Mouse (Mus musculus): ENCODE data around the gene Gdf15. TPM values are rescaled to one million over a fixed set of nuclear protein-coding genes. Genes with fewer than 3 reads are reported as not detected.
"Not testable (repeated sequence)": the region's sequence is repeated elsewhere in the genome, so short reads cannot be mapped to it uniquely, and the experiment has no call there.

Gene Gdf15
- total RNA-seq, 2 experiments from 2014 or later = 0.32 to 0.39 TPM

DNA sequence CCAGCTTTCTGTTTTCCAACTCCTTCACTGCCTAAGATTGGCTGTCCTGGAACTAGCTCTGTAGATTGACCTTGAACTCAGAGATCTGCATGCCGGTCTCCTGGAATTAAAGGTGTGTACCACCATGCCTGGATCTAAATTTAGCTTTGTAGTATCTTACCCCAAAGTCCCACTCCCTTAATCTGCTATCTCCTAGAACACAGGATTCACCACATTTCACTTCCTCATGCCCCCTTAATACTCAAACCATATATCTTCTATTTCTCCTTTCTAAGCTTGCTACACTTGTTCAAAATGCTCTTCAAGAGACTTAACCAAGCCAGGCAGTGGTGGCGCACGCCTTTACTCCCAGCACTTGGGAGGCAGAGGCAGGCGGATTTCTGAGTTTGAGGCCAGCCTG is 44.3 kb downstream of the Gdf15 start:
- DNase-seq (ENCODE audit: low spot score in 2 of 2) = not testable (repeated sequence)

GRCm38 (mm10) chr8:70585258-70585652 is 47.0 kb downstream of the Gdf15 start:
- peak; percentile 19 to 60 for DNase-seq (ENCODE audit: low spot score in 2 of 2)

DNA sequence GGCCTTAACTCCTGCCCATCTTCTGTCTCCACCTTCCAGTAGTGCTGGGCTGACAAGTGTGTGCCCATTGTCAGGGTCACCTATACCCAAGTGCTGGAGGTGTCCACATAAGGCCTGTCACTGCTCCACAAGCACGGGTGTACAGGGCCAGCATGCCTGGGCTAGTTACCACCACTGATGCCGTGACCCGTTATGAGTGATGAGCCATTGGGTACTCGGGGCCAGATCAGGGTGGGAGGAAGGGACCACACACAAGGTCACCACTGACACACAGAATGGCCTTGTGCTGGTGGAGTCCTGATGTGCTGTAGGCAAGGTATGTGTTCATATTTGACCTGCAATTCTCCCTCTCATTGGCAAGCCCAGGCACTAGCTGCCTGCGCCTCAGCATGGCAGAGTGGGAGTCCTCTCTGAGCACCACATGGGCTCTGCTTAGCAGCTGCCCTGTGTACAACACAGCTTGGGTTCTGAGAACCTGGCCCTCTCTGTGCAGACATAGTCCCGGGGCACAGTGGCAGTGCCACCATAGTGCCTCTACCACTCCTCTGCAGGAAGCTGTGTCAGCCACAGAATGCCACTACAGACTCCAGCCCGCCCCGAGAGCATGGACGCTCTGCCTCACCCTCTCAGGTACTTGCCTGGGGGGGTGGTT is 47.5 kb downstream of the Gdf15 start:
- DNase-seq (ENCODE audit: low spot score in 2 of 2) = no peak

DNA sequence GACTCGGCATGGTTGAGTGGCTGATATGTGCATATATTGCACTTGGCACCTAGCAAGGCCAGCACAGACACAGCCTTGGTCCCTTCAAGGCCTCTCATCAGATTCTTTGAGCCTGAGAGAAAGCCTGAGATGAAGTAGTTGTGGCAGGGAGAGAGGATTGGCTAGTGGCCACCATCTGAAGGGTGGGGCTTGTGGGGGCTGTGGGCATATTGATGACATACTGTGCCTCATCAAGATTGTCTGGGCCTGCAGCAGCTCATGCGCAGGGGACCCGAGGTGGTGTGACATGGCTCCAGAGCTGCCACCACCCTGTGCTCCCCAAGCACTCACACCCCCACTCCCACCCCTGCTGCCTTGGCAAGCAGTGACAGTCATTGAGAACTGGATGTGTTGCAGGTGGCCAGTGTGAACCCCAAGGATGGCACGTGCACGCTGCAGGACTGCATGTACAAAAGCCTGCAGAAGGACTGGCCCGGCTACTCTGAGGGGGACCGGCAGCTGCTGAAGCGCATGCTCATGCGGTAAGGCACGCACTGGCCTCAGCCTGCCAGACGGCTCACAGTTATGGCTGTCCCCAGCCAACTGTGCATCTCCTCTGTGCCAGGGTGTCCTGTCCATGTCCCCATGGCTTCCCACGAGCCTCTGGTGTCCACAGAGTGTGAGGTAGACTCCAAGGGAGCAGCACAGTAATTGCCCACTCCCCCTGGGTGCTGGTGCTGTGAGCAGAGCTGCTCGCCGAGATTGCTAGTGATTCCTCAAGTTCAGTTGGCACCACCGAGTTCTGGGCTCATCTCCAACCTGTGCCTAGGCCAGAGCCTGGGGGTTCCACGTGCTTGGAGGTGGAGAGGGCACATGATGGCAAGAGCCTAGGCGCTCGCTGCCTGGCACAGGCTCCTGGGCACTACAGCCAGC is 48.5 kb downstream of the Gdf15 start:
- no peak for DNase-seq (ENCODE audit: low spot score in 2 of 2)

Other genes with a start within 250 kb of the Gdf15 start
- gene Crtc1, start 192.9 kb downstream of the Gdf15 start, total RNA-seq (2021) = 10 to 100 TPM; 16.4 to 20.8 TPM
- 1 to 10 TPM; 8.1 to 10.0 TPM for gene Klhl26, start 155.5 kb downstream of the Gdf15 start, total RNA-seq (2021)
- not detected for gene Tmem59l, start 145.1 kb downstream of the Gdf15 start, total RNA-seq (2021)
- 1 to 10 TPM; 3.7 to 4.7 TPM for gene Crlf1, start 139.3 kb downstream of the Gdf15 start, total RNA-seq (2021)
- gene Rex1bd, start 125.7 kb downstream of the Gdf15 start, total RNA-seq (2021) = 100 to 1,000 TPM; 118 to 119 TPM
- 1,000 to 10,000 TPM; 1,604 to 1,674 TPM for gene Uba52, start 121.7 kb downstream of the Gdf15 start, total RNA-seq (2021)
- 100 to 1,000 TPM; 162 to 184 TPM for gene Fkbp8, start 104.7 kb downstream of the Gdf15 start, total RNA-seq (2021)
- gene Kxd1, start 104.5 kb downstream of the Gdf15 start, total RNA-seq (2021) = 10 to 100 TPM; 57.6 to 60.7 TPM
- gene Ell, start 93.0 kb downstream of the Gdf15 start, total RNA-seq (2021) = 10 to 100 TPM; 16.1 to 18.2 TPM
- 10 to 100 TPM; 22.8 to 31.3 TPM for gene Isyna1, start 38.1 kb downstream of the Gdf15 start, total RNA-seq (2021)
- gene Ssbp4, start 23.6 kb downstream of the Gdf15 start, total RNA-seq (2021) = 10 to 100 TPM; 49.6 to 60.7 TPM
- gene Lrrc25, start 16.3 kb downstream of the Gdf15 start, total RNA-seq (2021) = 1 to 10 TPM; 2.5 to 3.2 TPM
- 10 to 100 TPM; 41.4 to 47.0 TPM for gene Pgpep1, start 27.9 kb upstream of the Gdf15 start, total RNA-seq (2021)
- 10 to 100 TPM; 70.1 to 84.7 TPM for gene Lsm4, start 40.8 kb upstream of the Gdf15 start, total RNA-seq (2021)
- gene Jund, start 66.5 kb upstream of the Gdf15 start, total RNA-seq (2021) = 100 to 1,000 TPM; 201 to 228 TPM
- not detected for gene Iqcn, start 71.0 kb upstream of the Gdf15 start, total RNA-seq (2021)
- not detected for gene Gm3336, start 86.1 kb upstream of the Gdf15 start, total RNA-seq (2021)
- 1 to 10 TPM; 1.4 to 1.5 TPM for gene Pde4c, start 91.3 kb upstream of the Gdf15 start, total RNA-seq (2021)
- 10 to 100 TPM; 41.0 to 44.4 TPM for gene Rab3a, start 122.2 kb upstream of the Gdf15 start, total RNA-seq (2021)
- 10 to 100 TPM; 27.0 to 27.4 TPM for gene Mpv17l2, start 128.5 kb upstream of the Gdf15 start, total RNA-seq (2021)
- 10 to 100 TPM; 65.2 to 73.0 TPM for gene Pik3r2, start 144.3 kb upstream of the Gdf15 start, total RNA-seq (2021)
- 10 to 100 TPM; 12.3 to 14.6 TPM for gene Mast3, start 172.6 kb upstream of the Gdf15 start, total RNA-seq (2021)
- not detected for gene Il12rb1, start 176.0 kb upstream of the Gdf15 start, total RNA-seq (2021)
- 1 to 10 TPM; 3.9 to 7.0 TPM for gene Arrdc2, start 207.3 kb upstream of the Gdf15 start, total RNA-seq (2021)
- 1 to 10 TPM; 1.7 to 1.8 TPM for gene Kcnn1, start 230.8 kb upstream of the Gdf15 start, total RNA-seq (2021)
- gene Ccdc124, start 241.5 kb upstream of the Gdf15 start, total RNA-seq (2021) = 10 to 100 TPM; 37.5 to 40.1 TPM

Data from gastrocnemius, postnatal 4 days (tissue).